Mouse (Mus musculus) limb, embryonic 15.5 days (tissue): Measurements from ENCODE around the gene Polr3b. TPM values are rescaled to one million over a fixed set of nuclear protein-coding genes. Genes with fewer than 3 reads are reported as not detected.

ENCODE experiments used
- ATAC-seq: fragments of 200-750 bp; cut with Nextera tagmentation; 2 replicates; pipeline ENCODE4 v1.8.0; 2017; ENCODE audit warnings: low read depth, moderate TSS enrichment; ENCODE audit not compliant: insufficient number of reproducible peaks, low FRiP score, low TSS enrichment
- H3K27ac ChIP-seq: fragments of 300-500 bp; sonication (generic); 2 replicates; pipeline ENCODE4 v1.5.1; 2015; ENCODE audit warnings: moderate library complexity, mild to moderate bottlenecking, inconsistent platforms
- H3K27me3 ChIP-seq: fragments of 300-500 bp; sonication (generic); 2 replicates; pipeline ENCODE4 v1.6.1; 2015; ENCODE audit warnings: inconsistent platforms
- H3K36me3 ChIP-seq: fragments of 300-500 bp; sonication (generic); 2 replicates; pipeline ENCODE4 v1.6.1; 2015; ENCODE audit warnings: inconsistent platforms
- H3K4me1 ChIP-seq: fragments of 300-500 bp; sonication (generic); 2 replicates; pipeline ENCODE4 v1.6.1; 2015; ENCODE audit warnings: inconsistent platforms
- H3K4me2 ChIP-seq: fragments of 300-500 bp; sonication (generic); 2 replicates; pipeline ENCODE4 v1.6.1; 2015; ENCODE audit warnings: mild to moderate bottlenecking, inconsistent platforms
- H3K4me3 ChIP-seq: fragments of 300-500 bp; sonication (generic); 2 replicates; pipeline ENCODE4 v1.5.1; 2015; ENCODE audit warnings: mild to moderate bottlenecking, inconsistent platforms
- H3K9ac ChIP-seq: fragments of 300-500 bp; sonication (generic); 2 replicates; pipeline ENCODE4 v1.6.1; 2015; ENCODE audit warnings: inconsistent platforms
- H3K9me3 ChIP-seq: fragments of 300-500 bp; sonication (generic); 2 replicates; pipeline ENCODE4 v1.6.1; 2016; ENCODE audit warnings: inconsistent platforms
- WGBS: fragments of 180-500 bp; shearing (Covaris S2); methylation state at CpG from one replicate; pipeline ENCODE4 v1.1.7; 2015; 5-methylcytosine and 5-hydroxymethylcytosine counted together
- polyA plus RNA-seq: library from polyadenylated mRNA; unstranded; fragments of >200 nt; fragmentation: Nextera tagmentation; extraction: Ambion mirVana; gene quantifications from 2 replicates; pipeline ENCODE4 v1.2.1, GENCODE M21; 2015

Gene Polr3b
- polyA plus RNA-seq, 1 experiment from 2014 or later, result 12.4 TPM

- no peak overlapping the region for H3K4me2 ChIP-seq
- H3K9ac ChIP-seq, result no peak overlapping the region
- peaks cover 50% of the 10 kb centered on the region for H3K36me3 ChIP-seq
- 84% methylated on average over 8 of the region's 8 CpGs for WGBS
- H3K4me3 ChIP-seq, result no peak overlapping the region
- H3K27me3 ChIP-seq, result no peaks in the 10 kb centered on the region
- no peak overlapping the region for H3K27ac ChIP-seq
- ATAC-seq, result no peak
- H3K4me1 ChIP-seq, result no peaks in the 10 kb centered on the region
- H3K9me3 ChIP-seq, result no peaks in the 10 kb centered on the region
These were observed 79.0 kb downstream of the Polr3b start for GRCm38 (mm10) chr10:84701110-84701509.

- H3K36me3 ChIP-seq, result peaks cover 46% of the 10 kb centered on the region
- no peak overlapping the region for H3K4me2 ChIP-seq
- no peak overlapping the region for H3K9ac ChIP-seq
- no peak overlapping the region for H3K4me3 ChIP-seq
- no peaks in the 10 kb centered on the region for H3K4me1 ChIP-seq
- H3K9me3 ChIP-seq, result no peaks in the 10 kb centered on the region
- 90% methylated on average over 1 of the region's 1 CpGs for whole genome bisulfite sequencing
- no peak overlapping the region for H3K27ac ChIP-seq
- no peaks in the 10 kb centered on the region for H3K27me3 ChIP-seq
- ATAC-seq, result no peak
These were observed 80.0 kb downstream of the Polr3b start for GRCm38 (mm10) chr10:84702115-84702514.

DNA sequence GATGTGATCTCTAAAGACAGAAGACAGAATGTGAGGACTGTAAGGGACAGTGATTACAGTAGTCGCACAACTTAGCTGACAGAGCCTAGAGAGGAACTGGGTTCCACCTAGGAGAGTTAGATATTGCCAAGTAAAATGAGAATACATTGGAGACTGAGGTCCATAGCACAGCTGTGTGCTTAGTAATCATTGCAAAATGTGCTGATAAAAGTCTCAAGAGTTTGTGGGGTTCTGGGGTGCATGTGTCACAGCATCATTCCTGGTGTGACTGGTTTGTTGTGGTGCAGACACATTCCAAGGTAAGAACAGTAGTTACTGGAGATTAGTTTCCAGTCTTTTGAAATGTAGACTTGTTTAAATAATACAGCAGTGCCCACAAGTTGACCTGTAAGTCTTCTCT is 82.5 kb downstream of the Polr3b start:
- H3K27me3 ChIP-seq, result no peaks in the 10 kb centered on the region
- no peak overlapping the region for H3K9ac ChIP-seq
- no peaks in the 10 kb centered on the region for H3K9me3 ChIP-seq
- no peaks in the 10 kb centered on the region for H3K4me1 ChIP-seq
- no peak overlapping the region for H3K4me2 ChIP-seq
- 88% methylated on average over 1 of the region's 1 CpGs for WGBS
- peaks cover 33% of the 10 kb centered on the region for H3K36me3 ChIP-seq
- no peak overlapping the region for H3K4me3 ChIP-seq
- no peak for ATAC-seq
- no peak overlapping the region for H3K27ac ChIP-seq

GRCm38 (mm10) chr10:84705234-84705633 is 83.1 kb downstream of the Polr3b start:
- ATAC-seq, result no peak
- no peak overlapping the region for H3K4me2 ChIP-seq

GRCm38 (mm10) chr10:84706543-84706942 is 84.5 kb downstream of the Polr3b start:
- no peaks in the 10 kb centered on the region for H3K27me3 ChIP-seq
- no peak overlapping the region for H3K4me3 ChIP-seq
- no peak for ATAC-seq
- H3K27ac ChIP-seq, result no peak overlapping the region
- no peak overlapping the region for H3K9ac ChIP-seq
- peaks cover 15% of the 10 kb centered on the region for H3K36me3 ChIP-seq
- WGBS, result 39% methylated on average over 8 of the region's 8 CpGs
- no peaks in the 10 kb centered on the region for H3K4me1 ChIP-seq
- H3K9me3 ChIP-seq, result no peaks in the 10 kb centered on the region
- no peak overlapping the region for H3K4me2 ChIP-seq

More at GRCm38 (mm10) chr10:84705234-84705633, 83.1 kb downstream of the Polr3b start:
- Histone ChIP-seq H3K4me3 (no peak overlapping the region), H3K9ac (no peak overlapping the region), H3K36me3 (peaks cover 27% of the 10 kb centered on the region), H3K27me3 (no peaks in the 10 kb centered on the region), H3K4me1 (no peaks in the 10 kb centered on the region), H3K9me3 (no peaks in the 10 kb centered on the region), H3K27ac (no peak overlapping the region)
- WGBS, result 74% methylated on average over 7 of the region's 7 CpGs

DNA sequence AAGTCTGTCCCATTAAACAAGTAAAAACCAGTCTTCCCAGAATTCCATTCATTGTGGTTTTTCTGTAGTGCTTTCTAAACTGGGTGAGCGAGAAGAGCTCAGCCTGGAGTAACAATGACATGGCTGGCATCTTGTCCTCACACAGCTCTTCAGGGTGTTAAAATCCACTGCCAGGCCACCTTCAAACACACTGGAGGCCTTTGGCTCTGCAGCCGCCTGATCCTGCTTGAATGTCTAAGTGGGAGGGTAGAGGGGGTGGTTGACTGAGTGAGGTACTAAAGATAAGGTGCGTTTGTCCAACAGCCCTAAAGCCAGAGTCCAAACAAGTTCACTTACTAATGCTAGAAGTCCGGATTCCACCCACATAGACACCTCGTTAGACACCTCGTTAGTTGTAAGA is 85.1 kb downstream of the Polr3b start:
- no peak for ATAC-seq

GRCm38 (mm10) chr10:84707752-84708530 is 85.8 kb downstream of the Polr3b start:
- no peak for ATAC-seq
- no peak overlapping the region for H3K4me3 ChIP-seq
- no peaks in the 10 kb centered on the region for H3K9me3 ChIP-seq
- H3K27ac ChIP-seq, result no peak overlapping the region
- no peak overlapping the region for H3K4me2 ChIP-seq
- H3K9ac ChIP-seq, result no peak overlapping the region
- 0 out of 2 replicates have a peak, but pooled peaks cover 5% of the 10 kb centered on the region for H3K36me3 ChIP-seq
- 49% methylated on average over 14 of the region's 14 CpGs for WGBS
- peaks cover 7% of the 10 kb centered on the region for H3K4me1 ChIP-seq
- H3K27me3 ChIP-seq, result no peaks in the 10 kb centered on the region

More for the DNA sequence above, 85.1 kb downstream of the Polr3b start:
- no peak overlapping the region for H3K27ac ChIP-seq
- H3K9me3 ChIP-seq, result no peaks in the 10 kb centered on the region
- H3K4me3 ChIP-seq, result no peak overlapping the region
- H3K4me1 ChIP-seq, result peaks cover under 1% of the 10 kb centered on the region; the same call in 1 of the 2 replicates
- WGBS, result 36% methylated on average over 6 of the region's 6 CpGs
- no peaks in the 10 kb centered on the region for H3K27me3 ChIP-seq
- peaks cover 9% of the 10 kb centered on the region; the same call in 1 of the 2 replicates for H3K36me3 ChIP-seq
- no peak overlapping the region for H3K4me2 ChIP-seq
- H3K9ac ChIP-seq, result no peak overlapping the region

- H3K27ac ChIP-seq, result no peak overlapping the region
- H3K4me2 ChIP-seq, result no peak overlapping the region
- no peaks in the 10 kb centered on the region for H3K27me3 ChIP-seq
- no peak overlapping the region for H3K9ac ChIP-seq
- ATAC-seq, result no peak
- H3K9me3 ChIP-seq, result no peaks in the 10 kb centered on the region
- 58% methylated on average over 4 of the region's 4 CpGs for WGBS
- peaks cover 20% of the 10 kb centered on the region for H3K36me3 ChIP-seq
- H3K4me3 ChIP-seq, result no peak overlapping the region
- H3K4me1 ChIP-seq, result peaks cover 11% of the 10 kb centered on the region
These were observed 88.1 kb downstream of the Polr3b start for GRCm38 (mm10) chr10:84710192-84710591.

- 54% methylated on average over 4 of the region's 4 CpGs for WGBS
- H3K9ac ChIP-seq, result no peak overlapping the region
- H3K4me3 ChIP-seq, result no peak overlapping the region
- H3K4me1 ChIP-seq, result peaks cover 11% of the 10 kb centered on the region
- no peaks in the 10 kb centered on the region for H3K27me3 ChIP-seq
- H3K36me3 ChIP-seq, result peaks cover 24% of the 10 kb centered on the region
- H3K4me2 ChIP-seq, result no peak overlapping the region
- no peaks in the 10 kb centered on the region for H3K9me3 ChIP-seq
- no peak for ATAC-seq
- no peak overlapping the region for H3K27ac ChIP-seq
These were observed 88.7 kb downstream of the Polr3b start for GRCm38 (mm10) chr10:84710827-84711226.

DNA sequence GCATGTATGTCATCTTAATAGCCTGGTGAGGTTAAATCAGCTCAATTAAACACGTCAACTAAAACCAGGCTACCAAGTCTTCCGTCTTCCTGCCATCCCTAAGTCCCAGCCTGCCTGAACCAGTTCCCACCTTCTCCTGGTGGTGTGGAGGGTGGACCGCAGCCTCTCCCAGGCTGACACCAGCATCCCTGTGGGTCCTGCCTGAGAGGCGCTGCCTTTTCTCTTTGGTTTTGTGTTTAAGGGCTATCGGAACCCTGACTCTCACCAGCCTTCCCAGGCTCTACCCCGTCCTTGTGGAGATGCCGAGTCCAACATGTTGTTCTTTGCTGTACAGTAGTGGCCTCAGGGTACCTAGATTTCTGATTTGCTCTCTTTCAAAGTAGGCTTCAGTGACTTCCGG is 89.4 kb downstream of the Polr3b start:
- no peaks in the 10 kb centered on the region for H3K9me3 ChIP-seq
- peaks cover 29% of the 10 kb centered on the region for H3K36me3 ChIP-seq
- H3K4me2 ChIP-seq, result no peak overlapping the region
- H3K4me3 ChIP-seq, result no peak overlapping the region
- H3K4me1 ChIP-seq, result peaks cover 11% of the 10 kb centered on the region
- H3K27me3 ChIP-seq, result no peaks in the 10 kb centered on the region
- no peak for ATAC-seq
- no peak overlapping the region for H3K27ac ChIP-seq
- H3K9ac ChIP-seq, result no peak overlapping the region
- 86% methylated on average over 8 of the region's 8 CpGs for WGBS

DNA sequence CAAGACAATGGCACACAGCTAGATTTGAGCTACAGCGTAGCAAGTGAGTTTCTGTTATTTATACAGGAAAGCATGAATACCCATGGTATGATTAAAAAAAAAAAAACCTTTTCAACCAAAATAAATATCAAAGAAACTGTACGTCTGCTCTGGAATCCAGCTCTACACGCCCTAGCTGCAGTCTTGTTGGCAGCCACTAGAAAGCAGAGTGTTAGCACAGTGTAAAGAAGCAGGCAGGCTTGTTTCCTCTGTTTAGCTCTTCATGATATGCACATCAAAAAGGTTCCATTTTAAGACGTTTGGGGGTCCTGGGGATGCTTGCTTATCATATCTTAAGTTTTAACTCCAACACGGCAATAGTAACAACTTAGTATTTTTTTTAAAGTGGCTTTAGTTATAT is 89.8 kb downstream of the Polr3b start:
- Histone ChIP-seq H3K4me2 (no peak overlapping the region), H3K9me3 (no peaks in the 10 kb centered on the region), H3K9ac (no peak overlapping the region), H3K4me3 (no peak overlapping the region), H3K27me3 (no peaks in the 10 kb centered on the region), H3K27ac (no peak overlapping the region), H3K4me1 (peaks cover 11% of the 10 kb centered on the region), H3K36me3 (peaks cover 32% of the 10 kb centered on the region)
- no peak for ATAC-seq
- WGBS, result 70% methylated on average over 5 of the region's 5 CpGs

DNA sequence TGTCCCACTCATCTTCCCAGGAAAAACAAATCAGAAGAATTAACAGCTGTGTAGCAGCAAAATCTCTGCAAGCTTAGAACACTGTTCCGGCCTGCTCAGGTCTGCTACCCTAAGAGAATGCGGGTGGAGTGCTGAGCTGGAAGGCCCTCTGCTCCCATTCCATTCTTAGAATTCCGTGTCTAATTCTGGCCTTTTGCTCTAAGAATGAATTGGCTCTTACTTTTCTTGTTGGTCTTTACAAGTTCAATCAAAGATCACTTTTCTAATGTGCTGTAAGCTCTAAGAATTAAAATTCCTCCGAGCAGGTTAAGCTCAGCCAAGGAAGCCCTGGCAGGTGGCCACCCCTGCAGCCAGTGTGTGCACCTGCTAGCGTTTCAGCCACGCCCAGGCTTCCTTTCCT is 90.4 kb downstream of the Polr3b start:
- Histone ChIP-seq H3K4me3 (no peak overlapping the region), H3K4me1 (peaks cover 11% of the 10 kb centered on the region), H3K36me3 (peaks cover 32% of the 10 kb centered on the region), H3K27ac (no peak overlapping the region), H3K4me2 (no peak overlapping the region), H3K27me3 (no peaks in the 10 kb centered on the region), H3K9me3 (no peaks in the 10 kb centered on the region), H3K9ac (no peak overlapping the region)
- ATAC-seq, result no peak
- WGBS, result 53% methylated on average over 6 of the region's 6 CpGs
